Comparison of ENCODE assay signal across 8 mouse cellular contexts in the genomic region with DNA sequence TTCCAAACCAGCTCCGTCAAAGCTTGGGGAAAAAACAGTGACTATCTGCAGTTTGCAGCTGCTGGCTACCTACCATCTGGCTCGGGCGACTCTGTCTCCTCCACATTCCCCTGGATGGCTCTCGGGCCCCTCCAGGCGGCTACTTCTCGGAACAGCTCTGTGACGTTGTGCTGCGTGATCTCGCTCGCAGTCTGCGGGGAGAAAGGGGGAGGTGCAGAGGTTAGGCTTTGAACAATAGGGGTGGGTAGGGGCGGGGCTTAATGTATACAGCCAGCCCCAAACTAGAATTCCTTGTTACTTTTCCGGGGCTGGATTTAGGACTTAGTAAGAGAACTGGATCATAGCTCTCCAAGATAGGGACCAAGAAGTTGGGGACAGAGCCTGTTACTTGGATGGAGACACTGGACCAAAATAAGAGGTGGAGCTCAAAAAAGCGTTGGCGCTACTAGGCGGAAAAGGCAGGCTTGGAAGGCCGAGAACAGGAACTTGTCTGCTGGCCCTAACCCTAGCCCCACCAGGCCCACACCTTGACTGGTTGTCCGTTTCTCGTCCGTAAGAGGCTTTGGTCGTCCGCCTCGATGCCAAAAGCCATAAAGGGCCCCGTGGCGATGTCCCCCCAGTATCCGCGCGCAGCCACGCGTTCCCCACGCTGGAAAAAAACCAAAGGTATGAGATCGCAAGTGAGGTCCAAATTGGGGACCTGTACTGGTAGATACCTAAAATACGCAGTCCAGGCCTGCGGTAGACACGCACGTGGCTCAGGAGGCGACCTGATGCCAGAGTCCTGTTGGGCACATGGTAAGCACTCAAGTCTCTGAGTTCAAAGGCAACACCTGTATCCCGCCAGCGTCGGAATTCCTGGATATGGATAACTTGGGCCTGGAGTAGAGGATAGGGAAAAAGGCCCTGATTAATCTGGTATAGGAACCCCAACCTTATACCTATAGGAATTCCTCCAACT. TPM values are rescaled to one million over a fixed set of nuclear protein-coding genes. Genes with fewer than 3 reads are reported as not detected.
DNase-seq lines count a peak whose midpoint lies in the region; ATAC-seq and TF ChIP-seq lines count a peak whose summit lies in the region.

No protein-coding gene starts in this region.

- DNase-seq in G1E (ENCODE audit: low spot score) = peak; percentile 31
- DNase-seq in cerebellum, adult 11-12 months = peak; percentile 72
- peak; percentile 94 for DNase-seq in forebrain, embryonic 14.5 days (ENCODE audit: low spot score)
- peak; percentile 68 for DNase-seq in heart, postnatal 25 days (ENCODE audit: low spot score)
- DNase-seq in layer of hippocampus, adult 18-20 months (ENCODE audit: low spot score in 2 of 2) = peak; percentile 62 to 73
- peak; percentile 95 for DNase-seq in lung, postnatal 0 days (ENCODE audit: low spot score)
- peak; percentile 83 for DNase-seq in ovary, postnatal 36 days (ENCODE audit: low spot score)
- peak; percentile 76 for DNase-seq in thymus, postnatal 25 days

- no peaks in the 10 kb centered on the region for H3K36me3 ChIP-seq in G1E (replicated peaks)
- H3K36me3 ChIP-seq in forebrain, embryonic 14.5 days (ENCODE audit: control insufficient read depth, insufficient read depth, low read length) = no peaks in the 10 kb centered on the region
- no peaks in the 10 kb centered on the region for H3K36me3 ChIP-seq in lung, postnatal 0 days (ENCODE audit: insufficient read depth, low read length)

- no peaks in the 10 kb centered on the region for H3K9me3 ChIP-seq in G1E (replicated peaks)
- no peaks in the 10 kb centered on the region for H3K9me3 ChIP-seq in forebrain, embryonic 14.5 days (replicated peaks; ENCODE audit: control insufficient read depth, low read length)
- no peaks in the 10 kb centered on the region for H3K9me3 ChIP-seq in lung, postnatal 0 days (ENCODE audit: low read length)

- ATAC-seq in G1E (ENCODE audit: extremely low read depth, insufficient number of reproducible peaks, low FRiP score, poor library complexity, severe bottlenecking) = no peak; the same call in 1 of the 2 replicates
- peak; percentile 91 for ATAC-seq in forebrain, embryonic 14.5 days
- peak; percentile 95 for ATAC-seq in lung, postnatal 0 days

- peaks cover 6% of the 10 kb centered on the region for H3K4me1 ChIP-seq in G1E (ENCODE audit: insufficient read depth, low read depth, low read length)
- H3K4me1 ChIP-seq in forebrain, embryonic 14.5 days (ENCODE audit: control insufficient read depth, insufficient read depth, low read length) = no peaks in the 10 kb centered on the region
- no peaks in the 10 kb centered on the region; the same call in 1 of the 2 replicates for H3K4me1 ChIP-seq in lung, postnatal 0 days (ENCODE audit: insufficient read depth, low read depth, low read length)

- H3K4me2 ChIP-seq in forebrain, embryonic 14.5 days (ENCODE audit: low read length) = peak overlapping the region; percentile 54
- H3K4me2 ChIP-seq in lung, postnatal 0 days (replicated peaks; ENCODE audit: low read depth, low read length) = peak overlapping the region; percentile 61

- peaks cover 21% of the 10 kb centered on the region; the same call in 1 of the 2 replicates for H3K27me3 ChIP-seq in G1E (ENCODE audit: insufficient read depth, low read length)
- no peaks in the 10 kb centered on the region for H3K27me3 ChIP-seq in forebrain, embryonic 14.5 days (replicated peaks; ENCODE audit: control insufficient read depth, insufficient read depth, low read length)
- H3K27me3 ChIP-seq in lung, postnatal 0 days (replicated peaks; ENCODE audit: insufficient read depth, low read length) = no peaks in the 10 kb centered on the region

- H3K9ac ChIP-seq in forebrain, embryonic 14.5 days (ENCODE audit: low read length) = peak overlapping the region; percentile 64
- H3K9ac ChIP-seq in lung, postnatal 0 days (replicated peaks; ENCODE audit: low read depth) = peak overlapping the region; percentile 36; the same call in 1 of the 2 replicates

- intact Hi-C loops in heart, postnatal 25 days (cut with DNase I) = no loop called here

- TF ChIP-seq EP300 in lung, postnatal 0 days (IDR thresholded peaks at IDR 0.05) = no peak

- no peak overlapping the region for H3K27ac ChIP-seq in forebrain, embryonic 14.5 days (ENCODE audit: low read depth, low read length)
- no peak overlapping the region for H3K27ac ChIP-seq in lung, postnatal 0 days (ENCODE audit: low read length)

- no peak for TF ChIP-seq CTCF in G1E (IDR thresholded peaks at IDR 0.05; ENCODE audit: low read depth, low read length)
- peak; percentile 86 for TF ChIP-seq CTCF in lung, postnatal 0 days (IDR thresholded peaks at IDR 0.05)

- no peak overlapping the region for H3K4me3 ChIP-seq in G1E (ENCODE audit: low read depth, low read length)
- peak overlapping the region; percentile 24 for H3K4me3 ChIP-seq in forebrain, embryonic 14.5 days (ENCODE audit: low read depth, low read length)
- peak overlapping the region; percentile 26 for H3K4me3 ChIP-seq in lung, postnatal 0 days (ENCODE audit: low read depth, low read length)

- 24% methylated on average over 40 of the region's 40 CpGs for WGBS in forebrain, embryonic 14.5 days
- 24% methylated on average over 40 of the region's 40 CpGs for WGBS in lung, postnatal 0 days

RNA-seq across cellular contexts. Expression of a gene that starts 2.6 kb away (rescaled TPM):
- total RNA-seq in G1E (2014; fragmentation: Nextera tagmentation) (not detected in 2 replicates), G1E (2017) (0.41 TPM in 1 of 2 replicates, not detected in the other)
- 0.15 TPM in 1 of 2 replicates, not detected in the other for polyA plus RNA-seq in G1E (2012)
- polyA plus RNA-seq in forebrain, embryonic 14.5 days (2014; fragmentation: Nextera tagmentation; extraction: Ambion mirVana) = 0.81 and 1.7 TPM in 2 replicates
- total RNA-seq in heart, postnatal 25 days (2021) = over 10,000 TPM in 1 of 2 experiments, 1,000 to 10,000 TPM in 1; 9,719 to 10,316 TPM
- 1 to 10 TPM in 1 of 2 experiments, under 1 TPM in 1; 0.54 to 1.3 TPM for total RNA-seq in layer of hippocampus, adult 18-20 months (2021)
- 81.3 and 95.6 TPM in 2 replicates for polyA plus RNA-seq in lung, postnatal 0 days (2015; fragmentation: Nextera tagmentation; extraction: Ambion mirVana)

RNA-seq across cellular contexts. Expression of a gene that starts 5.6 kb away (rescaled TPM):
- total RNA-seq in G1E (2014; fragmentation: Nextera tagmentation) (not detected in 2 replicates), G1E (2017) (not detected in 2 replicates)
- not detected in 2 replicates for polyA plus RNA-seq in G1E (2012)
- 0.55 and 0.72 TPM in 2 replicates for polyA plus RNA-seq in forebrain, embryonic 14.5 days (2014; fragmentation: Nextera tagmentation; extraction: Ambion mirVana)
- 1 to 10 TPM; 2.6 to 3.2 TPM for total RNA-seq in heart, postnatal 25 days (2021)
- total RNA-seq in layer of hippocampus, adult 18-20 months (2021) = under 1 TPM; 0.74 to 0.81 TPM
- 3.3 and 3.4 TPM in 2 replicates for polyA plus RNA-seq in lung, postnatal 0 days (2015; fragmentation: Nextera tagmentation; extraction: Ambion mirVana)

RNA-seq across cellular contexts. Expression of a gene that starts 10.4 kb away (rescaled TPM):
- not detected in 2 replicates for total RNA-seq in G1E (2014; fragmentation: Nextera tagmentation)
- total RNA-seq in G1E (2017) = 0.17 TPM in 1 of 2 replicates, not detected in the other
- 0.22 and 0.35 TPM in 2 replicates for polyA plus RNA-seq in G1E (2012)
- polyA plus RNA-seq in forebrain, embryonic 14.5 days (2014; fragmentation: Nextera tagmentation; extraction: Ambion mirVana) = 1.4 and 2.3 TPM in 2 replicates
- total RNA-seq in heart, postnatal 25 days (2021) = 10 to 100 TPM; 26.1 to 30.7 TPM
- 1 to 10 TPM; 1.7 to 3.0 TPM for total RNA-seq in layer of hippocampus, adult 18-20 months (2021)
- 14.0 and 17.8 TPM in 2 replicates for polyA plus RNA-seq in lung, postnatal 0 days (2015; fragmentation: Nextera tagmentation; extraction: Ambion mirVana)

RNA-seq across cellular contexts. Expression of a gene that starts 20.7 kb away (rescaled TPM):
- total RNA-seq in G1E (2014; fragmentation: Nextera tagmentation) (not detected in 2 replicates), G1E (2017) (not detected in 2 replicates)
- not detected in 2 replicates for polyA plus RNA-seq in G1E (2012)
- polyA plus RNA-seq in forebrain, embryonic 14.5 days (2014; fragmentation: Nextera tagmentation; extraction: Ambion mirVana) = 133 and 153 TPM in 2 replicates
- total RNA-seq in heart, postnatal 25 days (2021) = 1 to 10 TPM in 1 of 2 experiments, under 1 TPM in 1; 0.94 to 1.1 TPM
- 100 to 1,000 TPM; 211 to 233 TPM for total RNA-seq in layer of hippocampus, adult 18-20 months (2021)
- 7.1 and 8.1 TPM in 2 replicates for polyA plus RNA-seq in lung, postnatal 0 days (2015; fragmentation: Nextera tagmentation; extraction: Ambion mirVana)

RNA-seq across cellular contexts. Expression of a gene that starts 25.1 kb away (rescaled TPM):
- total RNA-seq in G1E (2014; fragmentation: Nextera tagmentation) (91.9 and 100 TPM in 2 replicates), G1E (2017) (91.1 and 99.8 TPM in 2 replicates)
- 135 and 173 TPM in 2 replicates for polyA plus RNA-seq in G1E (2012)
- polyA plus RNA-seq in forebrain, embryonic 14.5 days (2014; fragmentation: Nextera tagmentation; extraction: Ambion mirVana) = 29.4 and 32.1 TPM in 2 replicates
- 10 to 100 TPM; 54.7 to 61.2 TPM for total RNA-seq in heart, postnatal 25 days (2021)
- total RNA-seq in layer of hippocampus, adult 18-20 months (2021) = 100 to 1,000 TPM; 148 to 153 TPM
- 52.6 and 55.4 TPM in 2 replicates for polyA plus RNA-seq in lung, postnatal 0 days (2015; fragmentation: Nextera tagmentation; extraction: Ambion mirVana)

Comparison
In these comparisons a context has a peak if more than half of its experiments do, and no peak if none do; other contexts are left out.
1. DNase-seq: peak in every context shown above with its lines; median percentile 95 in lung, postnatal 0 days; 94 in forebrain, embryonic 14.5 days; 83 in ovary, postnatal 36 days; 76 in thymus, postnatal 25 days; 72 in cerebellum, adult 11-12 months; 68 in heart, postnatal 25 days; 68 in layer of hippocampus, adult 18-20 months; 31 in G1E.
2. RNA of a gene that starts 2.6 kb away (total RNA-seq): 9,719 to 10,316 TPM in heart, postnatal 25 days; 0.54 to 1.3 TPM in layer of hippocampus, adult 18-20 months and 0.41 TPM in G1E; every median in the first group is over 1,000 times any median in the second.
3. RNA of a gene that starts 10.4 kb away (total RNA-seq): 26.1 to 30.7 TPM in heart, postnatal 25 days; 1.7 to 3.0 TPM in layer of hippocampus, adult 18-20 months and 0.17 TPM in G1E; every median in the first group is over 4 times any median in the second.